Mouse (Mus musculus) ovary, postnatal 36 days (tissue): ENCODE data around the gene Klk11.

ENCODE experiments used
- DNase-seq: peaks from one replicate; pipeline ENCODE4 v3.0.0; 2022; ENCODE audit warnings: low spot score, mixed read lengths

Klk11 gene

GRCm38 (mm10) chr7:43796355-43796754, 22.0 kb downstream of the Klk11 start:
- DNase-seq: no peak

GRCm38 (mm10) chr7:43797333-43797769, 22.9 kb downstream of the Klk11 start, which contains the start of gene Klk8:
Klk8 (plus strand) TSS chr7:43797577.
- no peak for DNase-seq

DNA sequence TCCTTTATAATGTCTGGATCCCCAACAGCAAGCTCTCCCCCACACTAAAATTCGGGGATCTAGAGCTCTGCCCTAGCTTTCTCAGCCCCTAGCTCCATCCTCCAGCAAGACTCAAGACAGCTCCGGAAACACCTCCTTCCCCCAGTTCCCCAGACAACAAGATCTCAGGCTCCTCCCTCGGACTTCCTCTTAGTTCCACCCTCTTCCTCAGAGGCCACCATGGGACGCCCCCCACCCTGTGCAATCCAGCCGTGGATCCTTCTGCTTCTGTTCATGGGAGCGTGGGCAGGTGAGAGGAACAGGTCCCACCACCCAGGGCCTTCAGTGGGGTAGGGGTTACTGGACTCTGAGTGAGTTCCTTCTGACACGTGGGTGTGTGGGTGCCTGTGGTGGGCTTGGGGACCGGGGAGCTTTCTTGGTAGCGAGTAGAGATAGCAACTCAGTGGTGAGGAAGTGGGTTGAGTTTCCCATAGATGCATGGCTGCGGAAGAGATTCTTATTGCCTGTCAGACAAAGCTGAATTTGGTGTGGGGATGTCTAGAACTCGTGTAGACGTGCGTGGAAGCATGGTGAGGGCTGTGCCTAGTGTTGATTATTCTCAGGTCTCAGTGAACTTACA, 23.5 kb downstream of the Klk11 start:
- DNase-seq: no peak

DNA sequence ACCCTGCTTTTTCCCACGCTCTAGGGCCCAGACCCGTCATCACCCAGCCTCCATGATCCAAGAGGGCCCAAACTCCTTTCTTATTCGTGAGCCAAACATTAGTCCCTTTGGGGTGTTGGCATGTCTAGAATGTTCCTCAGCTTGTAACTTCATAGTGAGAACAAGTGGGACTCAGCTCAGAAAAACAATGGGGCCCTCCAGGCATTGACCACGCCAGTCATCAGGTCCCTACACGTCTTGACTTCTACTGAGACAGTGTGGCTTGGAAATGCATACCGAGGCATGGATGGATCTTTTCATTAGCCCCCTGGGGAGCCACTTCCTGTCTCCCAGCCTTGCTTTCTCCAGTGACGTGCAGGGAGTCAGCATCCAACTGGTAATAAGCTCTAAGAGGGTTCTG, 25.5 kb downstream of the Klk11 start:
- no peak for DNase-seq

DNA sequence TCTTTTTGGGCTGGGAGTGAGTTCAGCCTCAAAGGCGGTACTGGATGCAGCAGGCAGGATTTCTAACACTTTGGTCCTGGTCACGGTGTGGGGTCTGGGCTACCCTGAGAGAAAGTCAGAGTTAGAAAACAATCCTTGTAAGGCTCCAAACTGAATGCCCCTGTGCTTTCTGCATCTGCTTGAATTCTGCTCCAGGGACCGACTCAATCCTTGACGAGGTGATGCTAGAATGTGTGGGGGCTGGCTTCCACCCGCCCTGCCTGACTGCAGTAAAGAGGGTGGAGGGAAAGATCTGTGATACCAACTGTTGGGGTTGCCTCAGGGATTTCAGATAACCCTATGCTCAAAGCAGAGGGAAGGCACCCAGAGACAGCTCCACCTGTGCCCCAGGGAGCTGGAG, 36.6 kb downstream of the Klk11 start, which contains the start of gene Klk7:
Gene Klk7, plus strand, starts transcription at position 301 of the 400 bp plus-strand sequence.
- DNase-seq: no peak

DNA sequence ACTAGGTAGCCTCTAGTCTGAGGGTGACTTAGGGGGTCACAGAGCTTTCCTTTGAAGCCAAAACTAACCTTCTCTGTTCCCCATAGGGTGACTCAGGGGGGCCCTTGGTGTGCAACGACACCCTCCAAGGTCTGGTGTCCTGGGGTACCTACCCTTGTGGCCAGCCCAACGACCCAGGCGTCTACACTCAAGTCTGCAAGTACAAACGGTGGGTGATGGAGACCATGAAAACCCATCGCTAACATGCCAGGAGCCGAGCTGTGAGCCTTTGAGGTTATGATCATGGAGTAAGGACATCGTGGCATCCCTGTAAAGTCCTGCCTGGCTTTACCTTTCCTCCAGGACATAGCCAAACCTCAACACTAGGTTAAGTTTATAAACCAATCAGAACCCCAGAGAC, 40.8 kb downstream of the Klk11 start:
- DNase-seq: no peak

DNA sequence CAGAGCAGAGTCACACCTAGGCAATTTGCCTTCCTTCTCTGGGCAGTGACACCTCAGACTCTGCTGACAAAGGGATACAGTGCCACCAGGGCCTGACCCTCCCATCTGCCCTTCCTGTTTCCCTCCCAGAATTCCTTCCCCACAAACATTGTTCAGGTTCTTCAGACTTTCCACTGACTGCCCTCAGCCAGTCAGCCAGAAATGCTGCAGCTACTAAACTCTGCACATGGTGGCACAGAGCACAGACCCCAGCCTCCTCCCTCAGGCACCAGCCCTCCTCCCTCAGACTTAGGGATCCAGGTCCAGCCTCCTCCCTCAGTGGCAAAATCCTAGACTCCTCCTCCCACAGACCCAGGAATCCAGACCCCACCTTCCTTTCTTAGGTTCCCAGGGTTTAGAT, 42.3 kb downstream of the Klk11 start:
- DNase-seq: no peak

GRCm38 (mm10) chr7:43821581-43821980, 47.2 kb downstream of the Klk11 start:
- DNase-seq: no peak

DNA sequence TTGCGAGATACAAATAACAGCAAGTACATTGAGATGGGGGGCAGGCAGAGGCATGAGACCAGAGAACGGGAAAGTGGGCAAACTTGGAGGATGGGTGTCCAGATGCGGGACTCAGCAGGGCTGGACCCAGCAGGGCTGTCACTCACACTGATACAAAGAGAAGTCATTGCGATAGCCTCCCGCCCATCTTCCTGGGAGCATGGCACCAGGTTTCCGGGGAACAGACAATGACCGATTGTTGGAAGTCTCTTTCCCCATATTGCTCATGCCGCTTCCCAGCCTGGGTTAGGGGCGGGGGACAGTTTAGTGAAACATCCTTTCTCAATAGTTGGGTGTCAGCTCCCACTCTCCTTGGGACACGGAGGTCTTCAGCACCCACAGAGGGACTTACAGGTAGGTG, 49.8 kb downstream of the Klk11 start, which contains the start of gene Klk6:
Gene Klk6, plus strand, starts transcription at position 301 of the 400 bp plus-strand sequence.
- no peak for DNase-seq

DNA sequence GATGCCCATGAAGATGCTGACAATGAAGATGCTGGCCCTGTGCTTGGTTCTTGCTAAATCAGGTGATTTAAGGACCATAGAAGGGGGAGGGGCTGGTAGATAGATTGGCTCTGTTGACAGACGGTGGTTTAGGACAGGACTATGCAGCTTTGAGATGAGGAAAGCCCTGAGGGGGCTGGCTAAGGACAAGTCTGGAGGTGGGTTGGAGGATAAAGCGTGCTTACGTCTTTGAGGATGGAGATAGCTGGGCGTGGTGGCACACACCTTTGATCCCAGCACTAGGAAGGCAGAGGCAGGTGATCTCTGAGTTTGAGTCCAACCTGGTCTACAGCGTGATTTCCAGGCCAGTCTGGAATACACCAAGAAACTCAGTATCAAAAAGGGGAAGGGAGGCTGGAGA, 51.7 kb downstream of the Klk11 start:
- no peak for DNase-seq

DNA sequence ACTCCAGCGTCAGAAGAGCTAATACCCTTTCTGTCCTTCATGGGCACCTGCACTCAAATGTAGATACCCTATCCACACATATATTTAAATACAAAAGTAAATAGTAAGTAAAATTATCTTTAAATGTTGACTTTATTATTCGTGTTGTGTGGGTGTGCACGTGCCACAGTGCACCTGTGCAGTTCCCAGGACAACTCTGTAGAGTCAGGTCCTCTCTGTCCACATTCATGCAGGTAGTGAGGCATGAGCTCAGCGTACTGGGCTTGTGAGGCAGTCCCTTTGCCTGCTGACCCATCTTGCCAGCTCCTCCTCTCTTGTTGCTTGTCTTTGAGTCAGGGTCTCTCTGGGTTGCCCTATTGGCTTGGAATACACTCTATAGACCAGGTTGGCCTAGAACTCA, 53.3 kb downstream of the Klk11 start:
- no peak for DNase-seq
